Mouse (Mus musculus): ENCODE data around the gene Gm49392. TPM values are rescaled to one million over a fixed set of nuclear protein-coding genes. Genes with fewer than 3 reads are reported as not detected.

Gene Gm49392
- 0.29 and 0.67 TPM in 2 replicates for polyA plus RNA-seq (2015; fragmentation: Nextera tagmentation; extraction: Ambion mirVana)

DNA sequence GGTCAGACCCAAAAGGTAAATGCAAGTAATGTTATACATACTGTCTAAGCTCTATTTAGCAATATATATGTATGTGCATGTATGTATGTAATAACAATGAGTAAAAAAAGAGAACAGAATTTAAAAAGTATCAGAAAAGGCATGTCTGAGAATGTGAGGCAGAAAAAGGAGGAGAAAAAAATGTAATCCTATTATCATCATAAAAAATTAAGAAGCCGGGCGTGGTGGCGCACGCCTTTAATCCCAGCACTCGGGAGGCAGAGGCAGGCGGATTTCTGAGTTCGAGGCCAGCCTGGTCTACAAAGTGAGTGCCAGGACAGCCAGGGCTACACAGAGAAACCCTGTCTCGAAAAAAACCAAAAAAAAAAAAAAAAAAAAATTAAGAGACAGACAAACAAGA is at the start of gene Gm49392:
TSS of gene Gm49392 (minus strand) at position 101 of the 400 bp plus-strand sequence.

DNA sequence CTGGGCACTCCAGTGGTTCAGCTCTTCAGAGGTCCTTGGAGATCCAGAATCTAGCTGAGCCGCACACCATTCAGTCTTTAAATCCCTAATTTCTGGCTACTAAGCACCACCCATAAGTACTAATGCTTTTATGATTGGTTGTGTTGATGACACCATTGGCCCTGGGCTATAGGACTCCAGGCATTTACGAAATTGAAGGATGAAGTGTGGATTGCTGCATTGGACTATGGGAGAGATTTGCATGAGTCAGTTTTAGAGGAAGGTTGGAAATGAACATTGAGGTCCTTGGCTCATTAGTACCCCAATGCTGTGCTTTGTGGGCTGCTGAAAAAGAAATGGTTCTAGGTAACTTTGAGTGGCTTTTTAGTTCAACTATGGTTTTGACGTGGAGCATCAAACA is 45.2 kb upstream of the Gm49392 start, which contains the start of gene Tpbpa:
TSS of gene Tpbpa (minus strand) at position 101 of the 400 bp plus-strand sequence.

DNA sequence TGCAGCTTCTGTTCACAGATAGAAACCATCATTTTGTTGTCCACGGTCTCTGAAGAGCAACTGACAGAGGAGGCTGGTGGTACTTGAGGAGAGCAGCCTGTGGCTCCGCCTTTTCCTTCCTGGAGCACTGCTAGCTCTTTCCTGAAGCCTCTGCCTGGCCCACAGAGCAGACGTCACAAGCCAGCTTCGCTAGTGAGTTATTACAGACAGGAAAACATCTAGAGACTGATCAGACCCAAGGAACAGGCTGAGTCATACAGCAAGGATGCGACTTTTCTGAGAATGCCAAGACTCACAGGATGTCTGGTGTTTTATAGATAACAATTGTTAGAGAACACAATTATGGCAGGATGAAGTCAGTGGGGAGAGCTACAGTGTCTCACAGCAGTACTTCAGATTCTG is 39.8 kb upstream of the Gm49392 start, which contains the start of the genes Gm49391 and Ctla2a:
TSS of gene Gm49391 (minus strand) at position 72 of the 402 bp plus-strand sequence.
TSS of gene Ctla2a (minus strand) at position 126 of the 402 bp plus-strand sequence.

DNA sequence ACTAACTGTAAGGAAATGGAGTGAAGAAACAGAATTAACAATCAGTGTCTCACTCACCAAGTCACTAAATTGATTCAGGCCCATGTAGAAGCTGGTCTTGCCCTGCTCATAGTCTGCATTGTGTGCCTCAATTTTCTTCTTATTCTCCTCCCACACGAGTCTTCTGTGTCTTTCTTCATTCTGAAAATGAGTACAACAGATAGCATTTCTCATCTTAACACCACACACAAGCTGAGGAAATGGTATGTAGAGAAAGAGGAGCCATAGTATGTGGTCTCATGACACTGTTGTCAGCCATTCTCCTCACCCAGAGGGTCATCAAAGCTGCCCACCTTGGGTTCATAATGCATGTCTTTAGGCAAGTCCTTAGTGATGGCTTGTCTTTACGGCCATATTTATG is 38.8 kb upstream of the Gm49392 start, which contains the start of gene Gm49393:
TSS of gene Gm49393 (minus strand) at position 101 of the 400 bp plus-strand sequence.

DNA sequence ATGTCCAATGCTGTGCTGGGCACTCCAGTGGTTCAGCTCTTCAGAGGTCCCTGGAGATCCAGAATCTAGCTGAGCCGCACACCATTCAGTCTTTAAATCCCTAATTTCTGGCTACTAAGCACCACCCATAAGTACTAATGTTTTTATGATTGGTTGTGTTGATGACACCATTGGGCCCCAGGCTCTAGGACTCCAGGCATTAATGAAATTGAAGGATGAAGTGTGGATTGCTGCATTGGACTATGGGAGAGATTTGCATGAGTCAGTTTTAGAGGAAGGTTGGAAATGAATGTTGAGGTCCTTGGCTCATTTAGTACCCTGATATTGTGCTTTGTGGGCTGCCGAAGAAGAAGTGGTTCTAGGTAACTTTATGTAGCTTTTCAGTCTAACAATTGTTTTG is 8.1 kb upstream of the Gm49392 start, which contains the start of gene Tpbpb:
TSS of gene Tpbpb (minus strand) at position 101 of the 400 bp plus-strand sequence.

DNA sequence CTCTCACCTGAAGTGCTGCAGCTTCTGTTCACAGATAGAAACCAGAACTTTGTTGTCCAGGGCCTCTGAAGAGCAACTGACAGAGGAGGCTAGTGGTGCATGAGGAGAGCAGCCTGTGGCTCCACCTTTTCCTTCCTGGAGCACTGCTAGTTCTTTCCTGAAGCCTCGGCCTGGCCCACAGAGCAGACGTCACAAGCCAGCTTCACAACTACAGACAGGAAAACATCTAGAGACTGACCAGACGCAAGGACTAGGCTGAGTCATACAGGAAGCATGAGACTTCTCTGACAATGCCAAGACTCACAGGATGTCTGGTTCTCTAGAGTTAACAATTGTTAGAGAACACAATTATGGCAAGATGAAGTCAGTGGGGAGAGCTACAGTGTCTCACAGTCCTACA is 634 bp upstream of the Gm49392 start, which contains the start of gene Ctla2b:
TSS of gene Ctla2b (minus strand) at position 120 of the 400 bp plus-strand sequence.

DNA sequence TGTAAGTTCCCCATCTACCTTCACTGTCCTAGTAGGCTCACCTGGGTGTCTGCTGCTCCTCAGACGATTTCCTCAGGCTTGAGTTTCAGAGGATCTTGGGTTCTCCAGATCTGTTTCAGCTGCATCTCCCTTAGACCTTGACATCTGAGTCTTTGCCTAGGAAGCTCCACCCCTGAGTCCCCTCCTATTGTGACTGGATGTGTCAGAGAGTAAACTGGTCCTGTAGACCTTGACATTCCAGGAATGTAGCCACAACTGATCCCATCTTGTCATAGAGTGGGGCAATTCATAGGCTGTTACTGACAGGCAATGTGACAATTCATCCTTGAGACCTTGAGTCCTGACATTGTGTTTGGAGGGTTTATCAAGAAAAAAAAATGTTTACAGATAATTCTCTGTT is 32.4 kb downstream of the Gm49392 start, which contains the start of gene 4930486L24Rik:
TSS of gene 4930486L24Rik (minus strand) at position 195 of the 400 bp plus-strand sequence.

DNA sequence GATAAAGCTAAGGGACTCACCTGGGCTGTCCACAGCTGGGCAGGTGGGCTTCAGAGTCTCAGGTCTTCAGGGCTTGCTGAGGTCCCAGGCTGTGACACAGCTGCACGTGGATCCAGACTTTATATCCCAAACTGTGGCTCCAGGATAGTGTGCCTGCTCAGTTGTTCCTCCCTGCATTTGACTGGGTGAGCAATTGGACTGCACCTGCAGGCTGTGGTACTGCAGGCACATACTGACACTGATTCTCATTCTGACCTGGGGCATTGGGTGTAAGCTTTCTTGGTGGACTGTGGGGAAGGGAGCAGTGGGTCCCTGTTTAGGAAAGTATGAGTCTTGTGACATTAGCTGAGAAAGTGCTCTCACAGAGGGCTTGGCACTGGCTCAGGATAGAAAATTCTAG is 93.9 kb downstream of the Gm49392 start, which contains the start of gene Ctsll3:
TSS of gene Ctsll3 (minus strand) at position 101 of the 400 bp plus-strand sequence.

Other genes starting within 250 kb of the Gm49392 start
- gene BC051665, start 110.5 kb downstream of the Gm49392 start, polyA plus RNA-seq (2015; fragmentation: Nextera tagmentation; extraction: Ambion mirVana), result not detected in 2 replicates
- 0.23 TPM in 1 of 2 replicates, not detected in the other for gene Ctsll3, start 94.0 kb downstream of the Gm49392 start, polyA plus RNA-seq (2015; fragmentation: Nextera tagmentation; extraction: Ambion mirVana)
- gene 4930486L24Rik, start 32.4 kb downstream of the Gm49392 start, polyA plus RNA-seq (2015; fragmentation: Nextera tagmentation; extraction: Ambion mirVana), result 0.15 TPM in 1 of 2 replicates, not detected in the other
- 6.3 and 14.5 TPM in 2 replicates for gene Ctla2b, start 553 bp upstream of the Gm49392 start, polyA plus RNA-seq (2015; fragmentation: Nextera tagmentation; extraction: Ambion mirVana)
- not detected in 2 replicates for gene Tpbpb, start 8.0 kb upstream of the Gm49392 start, polyA plus RNA-seq (2015; fragmentation: Nextera tagmentation; extraction: Ambion mirVana)
- 0.26 TPM in 1 of 2 replicates, not detected in the other for gene Gm49393, start 38.7 kb upstream of the Gm49392 start, polyA plus RNA-seq (2015; fragmentation: Nextera tagmentation; extraction: Ambion mirVana)
- 5.7 and 12.7 TPM in 2 replicates for gene Gm49391, start 39.7 kb upstream of the Gm49392 start, polyA plus RNA-seq (2015; fragmentation: Nextera tagmentation; extraction: Ambion mirVana)
- gene Ctla2a, start 39.7 kb upstream of the Gm49392 start, polyA plus RNA-seq (2015; fragmentation: Nextera tagmentation; extraction: Ambion mirVana), result 56.6 and 185 TPM in 2 replicates
- gene Tpbpa, start 45.1 kb upstream of the Gm49392 start, polyA plus RNA-seq (2015; fragmentation: Nextera tagmentation; extraction: Ambion mirVana), result not detected in 2 replicates
- 0.24 TPM in 1 of 2 replicates, not detected in the other for gene Ctsj, start 109.1 kb upstream of the Gm49392 start, polyA plus RNA-seq (2015; fragmentation: Nextera tagmentation; extraction: Ambion mirVana)
- gene Ctsq, start 143.7 kb upstream of the Gm49392 start, polyA plus RNA-seq (2015; fragmentation: Nextera tagmentation; extraction: Ambion mirVana), result not detected in 2 replicates

Data from urinary bladder, postnatal 0 days (tissue).